Mouse (Mus musculus) myocyte (in vitro differentiated cells): Measurements from ENCODE around the gene Thnsl1.

ENCODE experiments used
- E2F4 ChIP-seq: IDR thresholded peaks from one replicate; pipeline ENCODE4 v1.6.1; 2011; ENCODE audit warnings: mild to moderate bottlenecking, control low read depth, moderate library complexity; ENCODE audit not compliant: insufficient read depth
- MYOG ChIP-seq, 3 experiments: IDR thresholded peaks; one replicate each; pipeline ENCODE4 v1.6.1; 2011; ENCODE audit warnings: control low read depth in 2 of 3, low read depth in 2 of 3, mild to moderate bottlenecking in 2 of 3; ENCODE audit not compliant: insufficient read length in 2 of 3, control insufficient read depth in 1 of 3, insufficient read depth in 1 of 3
- USF1 ChIP-seq: IDR thresholded peaks from one replicate; pipeline ENCODE4 v1.6.1; 2011; ENCODE audit warnings: low read depth, mild to moderate bottlenecking, control low read depth, moderate library complexity

- TF ChIP-seq USF1 (no peak), E2F4 (no peak), MYOG (IDR thresholded peaks at IDR 0.05; ENCODE audit: control insufficient read depth in 1 of 3, insufficient read depth in 1 of 3, insufficient read length in 2 of 3, low read depth in 2 of 3) (no peak)
These were observed 17.9 kb upstream of the Thnsl1 start for GRCm38 (mm10) chr2:21187576-21187975.
